Mouse (Mus musculus) Patski (cell line): ENCODE measurements at regions not wholly inside any gene's neighbourhood (a gene's known extent, or its start where the extent isn't known, plus 50 kb on each side); places are given as distances from the start of the nearest gene placed in this dataset.

Experiments
- ATAC-seq: fragments of 100-300 bp; one replicate; pipeline ENCODE4 v1.8.0; 2021
- CTCF ChIA-PET: fragments of 350-600 bp; sonication (Branson Sonifier 250); formaldehyde crosslinking; loops from one replicate; lab custom pipeline; 2022; ENCODE audit warnings: inconsistent platforms; lab: Charles Lee
- POLR2A ChIA-PET: fragments of 350-600 bp; sonication (Branson Sonifier 250); formaldehyde crosslinking; loops from one replicate; lab custom pipeline; 2022; ENCODE audit warnings: antibody characterized with exemption, inconsistent platforms; lab: Charles Lee
- DNase-seq: peaks from one replicate; pipeline ENCODE4 v3.0.0-alpha.2; 2011; ENCODE audit warnings: low read depth, low spot score
- H3K27me3 ChIP-seq: fragments of 371-371 bp; one replicate; pipeline ENCODE4 v1.5.1; 2021
- CTCF ChIP-seq: fragments of 100-300 bp; IDR thresholded peaks from one replicate; pipeline ENCODE4 v1.5.1; 2021
- in situ Hi-C: fragments of 300-500 bp; cut with MboI; formaldehyde crosslinking; loops from 3 replicates; pipeline ENCODE4 v1.11.1; 2018; ENCODE audit warnings: low pct_unique_long_range_greater_than_20kb, mixed read lengths

DNA sequence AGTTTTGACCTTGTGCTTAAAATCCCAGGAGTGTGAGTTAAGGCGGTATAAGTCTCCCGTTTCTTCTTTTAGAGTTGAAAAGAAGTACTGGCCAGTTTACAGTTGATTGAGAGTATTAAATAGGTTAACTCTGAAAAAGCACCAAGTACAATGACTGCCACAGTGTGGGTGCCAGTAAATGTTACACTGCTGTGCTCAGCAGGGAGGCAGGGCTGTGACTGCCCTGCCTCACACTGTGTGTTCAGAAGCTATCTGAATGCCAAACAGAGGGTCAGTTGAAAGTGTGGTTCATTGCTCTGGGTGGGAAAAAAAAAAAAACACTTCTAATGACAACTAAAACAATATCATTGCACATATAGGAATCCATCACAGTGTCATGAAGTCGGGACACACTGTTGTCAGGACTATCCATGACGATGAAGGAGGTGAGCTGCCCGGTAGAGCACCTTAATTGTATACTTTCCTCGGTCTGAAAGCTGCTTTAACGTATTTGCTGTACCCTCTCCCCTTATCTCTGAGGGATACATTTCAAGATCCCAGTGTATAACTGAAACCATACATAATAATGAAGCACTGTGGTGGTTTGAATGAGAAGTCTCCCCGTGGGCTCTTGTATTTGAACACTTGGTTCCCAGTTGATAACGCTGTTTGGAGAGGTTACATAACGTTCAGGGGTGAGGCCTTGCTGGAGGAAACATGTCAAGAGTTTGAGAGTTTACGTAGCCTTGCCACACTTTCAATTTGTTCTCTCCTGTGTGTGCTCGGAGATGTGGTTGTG is 146.9 kb downstream of the Tm2d1 start:
- H3K27me3 ChIP-seq = no peaks in the 10 kb centered on the region
- ChIA-PET CTCF (no interaction called here), POLR2A (no interaction called here)
- in situ Hi-C loops = no loop called here
- ATAC-seq (no peak), DNase-seq (no peak)
- no peak for TF ChIP-seq CTCF

DNA sequence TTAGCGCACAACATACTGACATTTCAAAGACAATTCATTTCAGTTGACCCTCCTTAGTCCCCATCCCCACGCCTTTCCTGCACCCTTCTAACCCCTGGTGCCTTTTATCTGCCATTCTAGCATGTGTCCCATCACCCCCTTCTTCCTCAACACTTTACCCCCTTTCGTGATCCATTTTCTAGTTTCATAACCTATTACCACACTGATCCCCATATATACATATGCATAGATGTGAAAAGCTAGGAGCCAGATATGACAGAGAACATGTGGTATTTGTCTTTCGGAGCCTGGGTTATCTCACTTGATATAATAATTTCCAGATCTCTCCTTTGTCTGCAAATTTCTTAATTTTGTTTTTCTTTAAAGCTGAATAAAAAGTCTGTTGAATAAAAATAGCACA is 154.9 kb downstream of the Tm2d1 start:
- no peak for TF ChIP-seq CTCF
- no peaks in the 10 kb centered on the region for H3K27me3 ChIP-seq
- in situ Hi-C loops = no loop called here
- ATAC-seq (no peak), DNase-seq (no peak)
- POLR2A ChIA-PET = no interaction called here
- CTCF ChIA-PET = no interaction called here

DNA sequence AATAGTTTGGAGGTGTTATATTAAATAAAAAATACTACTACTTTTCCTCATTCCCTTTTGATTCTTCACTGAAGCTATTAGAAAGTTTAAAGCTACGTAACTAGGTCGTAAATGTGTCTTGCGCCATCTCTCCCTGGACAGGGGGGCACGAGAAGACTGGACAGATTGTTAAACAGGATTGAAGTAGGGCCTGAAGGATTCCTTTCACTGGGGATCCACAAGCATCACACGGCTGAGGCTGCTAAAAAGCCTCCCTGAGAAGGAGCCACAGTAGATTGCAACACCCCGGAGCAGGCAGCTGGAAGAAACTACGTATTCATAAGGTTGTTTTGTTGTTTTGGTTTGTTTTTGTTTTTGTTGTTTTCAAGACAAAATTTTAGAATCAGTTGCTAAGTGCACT is 158.7 kb downstream of the Tm2d1 start:
- TF ChIP-seq CTCF = no peak
- no peaks in the 10 kb centered on the region for H3K27me3 ChIP-seq
- in situ Hi-C loops = no loop called here
- no peak for ATAC-seq
- DNase-seq = no peak
- ChIA-PET CTCF (interaction anchor here (1.1 kb wide), 1 partner anchor 489 kb away, joined by 3 read pairs; no protein-coding TSS in a partner anchor), POLR2A (no interaction called here)

DNA sequence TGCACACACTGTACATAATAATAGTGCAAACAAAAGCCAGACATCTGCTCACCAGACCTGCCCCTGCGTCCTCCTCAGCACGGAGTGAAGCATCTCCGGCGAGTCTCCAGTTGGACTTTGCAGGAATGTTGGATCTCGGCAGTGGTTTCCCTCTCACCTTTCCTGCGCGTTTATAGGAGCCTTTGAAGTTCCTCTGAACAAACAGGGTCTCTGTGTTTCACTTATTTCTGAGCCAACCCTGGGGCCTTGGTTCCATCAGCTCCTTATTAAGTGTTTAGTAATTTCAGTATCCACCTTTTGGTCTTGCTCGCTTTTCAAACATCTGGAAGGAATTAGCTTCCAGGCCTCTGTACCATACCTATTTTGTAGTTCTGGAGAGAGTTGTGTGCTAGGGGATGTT is 159.7 kb downstream of the Tm2d1 start:
- no peak for DNase-seq
- CTCF ChIA-PET = no interaction called here
- POLR2A ChIA-PET = no interaction called here
- in situ Hi-C loops = no loop called here
- TF ChIP-seq CTCF = no peak
- ATAC-seq = no peak
- H3K27me3 ChIP-seq = no peaks in the 10 kb centered on the region

DNA sequence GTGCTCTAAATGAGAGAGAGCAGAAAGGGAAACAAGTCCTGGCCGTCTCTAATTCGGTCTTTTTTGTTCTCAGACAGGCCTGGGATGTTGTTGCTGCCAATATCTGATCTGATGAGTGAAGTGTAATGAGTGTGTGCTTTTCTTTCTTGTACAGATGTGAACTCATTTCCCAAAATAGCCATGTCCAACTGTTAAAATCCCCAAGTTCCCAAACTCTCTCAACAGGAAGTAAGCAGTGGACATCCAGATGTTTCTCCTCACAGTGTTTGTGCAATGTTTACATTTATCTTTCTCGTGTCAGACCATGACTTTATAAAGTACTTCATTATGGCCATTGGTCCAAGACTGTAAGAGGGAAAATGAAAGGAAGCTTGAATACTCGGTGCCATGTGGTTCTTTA is 161.5 kb downstream of the Tm2d1 start:
- TF ChIP-seq CTCF = no peak

DNA sequence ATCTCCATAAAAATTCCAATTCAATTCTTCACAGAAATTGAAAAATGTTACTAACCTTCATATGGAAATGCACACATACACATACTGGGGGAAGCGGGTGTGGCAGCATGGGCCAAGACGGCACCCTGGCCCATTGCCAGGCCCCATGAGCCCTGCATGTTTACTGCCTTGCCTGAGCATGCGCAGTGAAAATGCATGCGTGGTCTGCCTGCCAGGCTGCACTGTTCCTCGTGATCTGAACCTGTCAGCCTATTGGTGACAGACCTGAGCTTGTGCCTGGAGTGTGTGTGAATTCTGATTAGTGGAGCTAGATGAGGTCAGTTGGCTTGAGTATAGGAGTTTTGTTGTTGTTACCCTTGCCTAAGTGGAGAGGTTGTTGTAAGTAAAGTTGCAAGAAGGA is 167.9 kb downstream of the Tm2d1 start:
- no peak for TF ChIP-seq CTCF
- POLR2A ChIA-PET = no interaction called here
- CTCF ChIA-PET = interaction anchor here (2.6 kb wide), 1 partner anchor 24 kb away, joined by 9 read pairs; no protein-coding TSS in a partner anchor
- DNase-seq (no peak), ATAC-seq (no peak)
- no peaks in the 10 kb centered on the region for H3K27me3 ChIP-seq
- in situ Hi-C loops = no loop called here

More for the DNA sequence above, 161.5 kb downstream of the Tm2d1 start:
- ATAC-seq (no peak), DNase-seq (no peak)
- H3K27me3 ChIP-seq = no peaks in the 10 kb centered on the region
- in situ Hi-C loops = no loop called here
- POLR2A ChIA-PET = no interaction called here
- CTCF ChIA-PET = interaction anchor here (1.6 kb wide), 1 partner anchor 18 kb away, joined by 3 read pairs; no protein-coding TSS in a partner anchor

DNA sequence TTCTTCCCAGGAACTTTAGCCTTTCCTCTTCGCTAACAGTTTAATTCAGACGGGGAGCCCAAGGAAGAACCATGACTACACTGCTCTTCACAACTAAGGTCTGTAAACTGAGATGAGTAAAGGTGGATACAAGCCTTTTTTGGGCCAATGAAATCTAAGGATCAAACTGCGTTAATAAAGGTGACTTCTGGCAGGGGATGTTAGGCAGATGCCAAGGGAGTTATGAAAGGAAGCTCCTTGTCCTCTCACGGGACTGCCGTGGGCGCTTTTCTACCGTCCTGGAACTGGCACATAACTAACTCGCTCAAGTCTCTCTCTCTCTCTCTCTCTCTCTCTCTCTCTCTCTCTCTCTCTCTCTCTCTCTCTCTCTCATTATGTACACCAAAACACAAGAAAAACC is 175.7 kb downstream of the Tm2d1 start:
- DNase-seq = no peak
- TF ChIP-seq CTCF = no peak
- in situ Hi-C loops = no loop called here
- ChIA-PET CTCF (no interaction called here), POLR2A (no interaction called here)
- H3K27me3 ChIP-seq = no peaks in the 10 kb centered on the region
- no peak for ATAC-seq

DNA sequence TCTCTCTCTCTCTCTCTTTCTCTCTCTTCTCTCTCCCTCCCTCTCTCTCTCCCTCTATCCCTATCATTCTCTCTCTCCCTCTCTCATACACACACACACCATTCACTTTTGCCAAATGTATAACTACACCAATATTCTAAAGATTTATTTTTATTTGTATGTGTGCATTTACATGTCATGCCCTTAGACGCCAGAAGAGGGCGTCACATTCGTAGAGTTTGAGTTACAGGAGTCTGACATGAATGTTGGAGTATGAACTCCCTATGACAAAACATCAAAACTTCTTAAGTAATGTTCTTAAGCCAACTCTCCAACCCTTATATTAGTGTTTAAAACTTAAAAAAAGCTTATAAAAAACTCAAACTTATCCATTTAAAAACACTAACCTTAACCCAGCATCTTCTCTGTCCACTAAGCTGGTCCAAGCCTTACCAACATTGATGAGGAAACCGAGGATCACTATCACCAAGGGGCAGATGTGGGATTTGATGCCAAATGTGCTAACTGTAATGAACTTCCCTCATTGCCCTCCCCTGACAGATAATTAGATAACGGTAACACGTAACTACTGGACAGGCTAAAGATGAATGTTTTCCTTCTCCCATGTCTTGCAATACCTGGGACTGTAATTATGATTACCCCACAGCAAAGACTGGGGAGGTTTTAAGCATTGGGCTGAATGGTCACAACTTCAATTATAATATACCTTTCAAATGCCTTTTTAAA is 176.7 kb downstream of the Tm2d1 start:
- ChIA-PET CTCF (no interaction called here), POLR2A (no interaction called here)
- H3K27me3 ChIP-seq = no peaks in the 10 kb centered on the region
- no peak for DNase-seq
- no peak for TF ChIP-seq CTCF
- ATAC-seq = no peak
- in situ Hi-C loops = no loop called here

DNA sequence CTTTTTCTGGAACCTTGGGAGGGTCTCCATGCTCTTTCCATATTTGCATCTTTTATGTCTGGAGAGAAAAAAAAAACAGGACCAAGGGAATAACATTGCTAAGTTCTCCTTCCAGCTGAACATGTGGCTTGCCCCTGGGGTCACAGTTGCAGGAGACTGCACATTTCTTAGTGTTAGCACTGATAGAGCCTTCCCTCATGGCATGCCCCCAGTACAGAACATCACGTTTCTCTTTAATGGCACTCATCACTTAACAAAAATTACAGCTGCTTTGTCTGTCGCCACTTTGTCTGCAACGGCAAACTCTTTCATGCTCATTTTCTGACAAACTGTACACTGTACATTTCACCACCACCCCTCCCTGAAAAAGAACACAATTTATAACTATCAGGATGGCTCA is 180.0 kb downstream of the Tm2d1 start:
- ChIA-PET POLR2A (interaction anchor here (0.7 kb wide), 1 partner anchor 425 kb away, joined by 3 read pairs; the partner anchor contains the start of gene E130114P18Rik), CTCF (no interaction called here)
- in situ Hi-C loops = no loop called here
- ATAC-seq (no peak), DNase-seq (no peak)
- H3K27me3 ChIP-seq = no peaks in the 10 kb centered on the region
- no peak for TF ChIP-seq CTCF

DNA sequence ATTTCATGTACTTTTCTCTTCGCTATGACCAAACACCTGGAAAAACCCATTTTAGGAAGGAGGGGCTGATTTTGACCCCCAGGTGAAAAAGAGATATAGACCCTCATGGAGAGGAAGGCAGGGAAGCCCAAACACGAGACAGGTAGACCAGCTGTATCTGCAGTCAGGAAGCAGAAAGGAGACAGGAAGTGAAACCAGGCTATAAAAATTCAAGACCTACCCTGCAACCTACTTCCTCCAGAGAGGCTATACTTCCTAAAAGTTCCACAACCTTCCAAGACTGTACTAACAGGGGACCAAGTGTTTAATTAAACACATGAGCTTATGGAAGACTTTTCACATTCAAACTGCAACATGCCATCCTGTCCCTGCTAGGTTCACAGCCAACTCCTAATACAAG is 180.9 kb downstream of the Tm2d1 start:
- TF ChIP-seq CTCF = no peak
- POLR2A ChIA-PET = no interaction called here
- no peaks in the 10 kb centered on the region for H3K27me3 ChIP-seq
- CTCF ChIA-PET = no interaction called here
- no peak for DNase-seq
- in situ Hi-C loops = no loop called here
- no peak for ATAC-seq

DNA sequence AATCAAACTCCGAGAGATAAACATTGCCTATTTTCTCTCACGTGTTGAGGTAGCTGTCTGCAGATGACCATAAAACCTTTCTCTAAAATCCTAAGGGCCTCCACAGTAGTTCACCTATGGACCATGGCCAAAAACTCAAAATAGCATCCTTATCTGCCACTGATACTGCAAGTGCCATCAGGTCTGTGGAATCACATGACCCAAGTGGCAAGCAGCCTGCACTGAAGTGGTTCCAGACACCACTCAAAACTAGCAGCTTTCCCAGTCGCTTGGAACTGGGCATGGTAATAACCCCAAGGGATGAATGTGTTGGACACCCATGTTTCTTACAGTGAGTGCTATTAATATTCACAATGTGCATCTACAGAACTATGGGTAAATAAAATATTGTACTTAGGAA is 182.0 kb downstream of the Tm2d1 start:
- ChIA-PET CTCF (no interaction called here), POLR2A (no interaction called here)
- ATAC-seq (no peak), DNase-seq (no peak)
- in situ Hi-C loops = no loop called here
- no peak for TF ChIP-seq CTCF
- H3K27me3 ChIP-seq = no peaks in the 10 kb centered on the region
